Mouse (Mus musculus) adrenal gland, adult (tissue): ENCODE measurements around the gene Igfbp6.

ENCODE experiments used
- DNase-seq, 2 experiments: peaks; one replicate each; pipeline ENCODE4 v3.0.0; 2022 to 2023; ENCODE audit warnings: low spot score in 1 of 2; ENCODE audit not compliant: inconsistent age in 2 of 2

Gene Igfbp6

GRCm38 (mm10) chr15:102108651-102109525, 35.3 kb upstream of the Igfbp6 start:
- peak; percentile 79 to 92 for DNase-seq

- peak in 1 of 2 experiments; percentile 40 for DNase-seq
These were observed 33.9 kb upstream of the Igfbp6 start for GRCm38 (mm10) chr15:102110271-102110670.

- no peak for DNase-seq
These were observed 33.3 kb upstream of the Igfbp6 start for GRCm38 (mm10) chr15:102110701-102111494.

GRCm38 (mm10) chr15:102111495-102111829, 32.7 kb upstream of the Igfbp6 start:
- peak; percentile 31 to 54 for DNase-seq

- no peak for DNase-seq
These were observed 32.0 kb upstream of the Igfbp6 start for GRCm38 (mm10) chr15:102112181-102112580.

GRCm38 (mm10) chr15:102112827-102113226, 31.3 kb upstream of the Igfbp6 start:
- DNase-seq = peak in 1 of 2 experiments; percentile 32

GRCm38 (mm10) chr15:102113674-102114073, 30.5 kb upstream of the Igfbp6 start:
- DNase-seq = no peak

- DNase-seq = peak; percentile 84 to 89
These were observed 29.4 kb upstream of the Igfbp6 start for GRCm38 (mm10) chr15:102114651-102115260.

GRCm38 (mm10) chr15:102115731-102116231, 28.4 kb upstream of the Igfbp6 start:
- peak in 1 of 2 experiments; percentile 77 for DNase-seq

- DNase-seq = no peak
These were observed 27.3 kb upstream of the Igfbp6 start for GRCm38 (mm10) chr15:102116753-102117415.

GRCm38 (mm10) chr15:102117461-102118443, 26.4 kb upstream of the Igfbp6 start:
- peak; percentile 49 to 67 for DNase-seq

GRCm38 (mm10) chr15:102118591-102118990, 25.6 kb upstream of the Igfbp6 start:
- peak in 1 of 2 experiments; percentile 25 for DNase-seq

- DNase-seq = no peak
These were observed 24.9 kb upstream of the Igfbp6 start for GRCm38 (mm10) chr15:102119121-102119830.

GRCm38 (mm10) chr15:102119831-102120170, 24.4 kb upstream of the Igfbp6 start:
- DNase-seq = peak in 1 of 2 experiments; percentile 29

GRCm38 (mm10) chr15:102120530-102120929, 23.6 kb upstream of the Igfbp6 start:
- peak; percentile 63 to 71 for DNase-seq

GRCm38 (mm10) chr15:102126303-102126702, 17.9 kb upstream of the Igfbp6 start:
- peak; percentile 80 to 88 for DNase-seq

- DNase-seq = peak in 1 of 2 experiments; percentile 46
These were observed 10.8 kb upstream of the Igfbp6 start for GRCm38 (mm10) chr15:102133314-102133713.

GRCm38 (mm10) chr15:102134709-102135108, 9.5 kb upstream of the Igfbp6 start:
- no peak for DNase-seq
